Mouse (Mus musculus): Measurements from ENCODE around the gene Rhox4a2. TPM values are rescaled to one million over a fixed set of nuclear protein-coding genes. Genes with fewer than 3 reads are reported as not detected.

Gene Rhox4a2
- not detected for polyA plus RNA-seq (2017; shearing (Covaris generic))

DNA sequence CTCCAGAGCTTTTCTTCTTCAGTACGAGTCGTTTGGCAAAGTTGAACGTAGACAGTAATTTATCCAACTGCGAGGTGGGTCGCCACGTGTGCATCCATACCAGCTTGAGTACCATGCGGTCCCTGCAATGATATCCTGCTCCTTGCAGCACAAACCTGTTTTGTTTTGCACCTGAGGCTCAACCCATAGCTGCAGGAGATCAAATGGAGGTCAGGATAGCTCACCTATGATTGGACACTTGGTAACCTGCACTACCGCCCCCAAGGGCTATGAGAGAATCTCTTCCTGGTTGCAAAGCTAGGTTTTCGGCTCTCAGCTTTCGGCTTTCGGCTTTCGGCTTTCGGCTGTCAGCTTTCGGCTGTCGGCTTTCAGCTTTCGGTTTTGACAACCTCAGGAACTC, at the start of gene Rhox4a2:
TSS of gene Rhox4a2 (plus strand) at position 301 of the 400 bp plus-strand sequence.

DNA sequence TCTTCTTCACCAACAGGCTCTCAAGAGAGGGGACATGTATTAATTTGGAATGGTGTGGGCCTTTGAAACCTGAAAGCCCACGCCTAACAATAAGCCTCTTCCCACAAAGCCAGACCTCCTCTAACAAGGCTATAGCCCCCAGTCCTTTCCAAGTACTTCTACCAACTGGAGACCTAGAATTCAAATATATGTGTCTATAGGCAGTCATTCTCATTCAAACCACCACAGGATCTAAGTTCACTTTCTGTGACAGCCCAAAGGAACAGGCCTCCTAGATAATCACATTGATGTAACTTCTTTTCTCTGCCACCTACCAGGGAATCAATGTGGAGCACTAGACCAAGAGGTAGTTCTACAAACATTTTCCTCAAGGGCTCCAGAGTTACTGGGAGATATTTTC, 10.9 kb upstream of the Rhox4a2 start, which contains the start of gene Rhox3a2:
TSS of gene Rhox3a2 (plus strand) at position 301 of the 400 bp plus-strand sequence.

DNA sequence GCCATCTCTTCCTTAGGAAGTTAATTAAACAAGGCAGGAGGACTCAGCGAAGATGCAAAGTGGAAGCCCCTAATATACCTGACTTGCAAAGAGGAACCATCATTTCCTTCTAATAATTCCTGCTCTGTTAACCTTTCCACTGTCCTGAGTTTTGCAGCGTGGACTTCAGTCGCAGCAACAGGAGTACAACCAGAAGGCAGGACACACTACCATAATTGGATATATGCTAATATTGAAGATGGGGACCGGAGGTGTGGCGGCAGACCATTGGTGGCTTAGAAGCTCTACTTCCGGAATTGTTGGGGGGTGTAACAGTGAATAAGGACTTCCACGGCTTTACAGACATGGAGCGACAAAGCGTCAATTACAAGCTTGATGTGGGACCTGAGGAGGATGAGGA, 21.1 kb downstream of the Rhox4a2 start, which contains the start of gene Rhox2b:
TSS of gene Rhox2b (plus strand) at position 301 of the 400 bp plus-strand sequence.

DNA sequence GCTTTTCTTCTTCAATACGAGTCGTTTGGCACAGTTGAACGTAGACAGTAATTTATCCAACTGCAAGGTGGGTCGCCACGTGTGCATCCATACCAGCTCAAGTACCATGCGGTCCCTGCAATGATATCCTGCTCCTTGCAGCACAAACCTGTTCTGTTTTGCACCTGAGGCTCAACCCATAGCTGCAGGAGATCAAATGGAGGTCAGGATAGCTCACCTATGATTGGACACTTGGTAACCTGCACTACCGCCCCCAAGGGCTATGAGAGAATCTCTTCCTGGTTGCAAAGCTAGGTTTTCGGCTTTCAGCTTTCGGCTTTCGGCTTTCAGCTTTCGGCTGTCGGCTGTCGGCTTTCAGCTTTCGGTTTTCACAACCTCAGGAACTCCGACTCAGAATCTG, 41.5 kb downstream of the Rhox4a2 start, which contains the start of gene Rhox4b:
TSS of gene Rhox4b (plus strand) at position 301 of the 400 bp plus-strand sequence.

Other genes with a start within 250 kb of the Rhox4a2 start
- 0.22 TPM for gene Akap14, start 222.0 kb upstream of the Rhox4a2 start, polyA plus RNA-seq (2017; shearing (Covaris generic))
- 231 TPM for gene Ndufa1, start 199.7 kb upstream of the Rhox4a2 start, polyA plus RNA-seq (2017; shearing (Covaris generic))
- gene Rnf113a1, start 199.6 kb upstream of the Rhox4a2 start, polyA plus RNA-seq (2017; shearing (Covaris generic)): 13.8 TPM
- not detected for gene Gm9, start 179.8 kb upstream of the Rhox4a2 start, polyA plus RNA-seq (2017; shearing (Covaris generic))
- not detected for gene Rhox1, start 168.6 kb upstream of the Rhox4a2 start, polyA plus RNA-seq (2017; shearing (Covaris generic))
- not detected for gene Rhox2a, start 145.9 kb upstream of the Rhox4a2 start, polyA plus RNA-seq (2017; shearing (Covaris generic))
- gene Rhox3a, start 140.9 kb upstream of the Rhox4a2 start, polyA plus RNA-seq (2017; shearing (Covaris generic)): not detected
- gene Rhox4a, start 125.5 kb upstream of the Rhox4a2 start, polyA plus RNA-seq (2017; shearing (Covaris generic)): 0.28 TPM
- not detected for gene Rhox3a2, start 10.8 kb upstream of the Rhox4a2 start, polyA plus RNA-seq (2017; shearing (Covaris generic))
- not detected for gene Rhox2b, start 21.2 kb downstream of the Rhox4a2 start, polyA plus RNA-seq (2017; shearing (Covaris generic))
- gene Rhox4b, start 41.6 kb downstream of the Rhox4a2 start, polyA plus RNA-seq (2017; shearing (Covaris generic)): 0.20 TPM
- not detected for gene Rhox2c, start 62.8 kb downstream of the Rhox4a2 start, polyA plus RNA-seq (2017; shearing (Covaris generic))
- not detected for gene Rhox3c, start 67.7 kb downstream of the Rhox4a2 start, polyA plus RNA-seq (2017; shearing (Covaris generic))
- gene Rhox4c, start 89.5 kb downstream of the Rhox4a2 start, polyA plus RNA-seq (2017; shearing (Covaris generic)): not detected
- gene Rhox2d, start 102.6 kb downstream of the Rhox4a2 start, polyA plus RNA-seq (2017; shearing (Covaris generic)): not detected
- not detected for gene Rhox4d, start 123.5 kb downstream of the Rhox4a2 start, polyA plus RNA-seq (2017; shearing (Covaris generic))
- not detected for gene Rhox2e, start 139.6 kb downstream of the Rhox4a2 start, polyA plus RNA-seq (2017; shearing (Covaris generic))
- gene Rhox3e, start 151.2 kb downstream of the Rhox4a2 start, polyA plus RNA-seq (2017; shearing (Covaris generic)): not detected
- not detected for gene Rhox4e, start 166.6 kb downstream of the Rhox4a2 start, polyA plus RNA-seq (2017; shearing (Covaris generic))
- not detected for gene Rhox2f, start 180.6 kb downstream of the Rhox4a2 start, polyA plus RNA-seq (2017; shearing (Covaris generic))
- not detected for gene Rhox3f, start 190.1 kb downstream of the Rhox4a2 start, polyA plus RNA-seq (2017; shearing (Covaris generic))
- gene Rhox4f, start 216.9 kb downstream of the Rhox4a2 start, polyA plus RNA-seq (2017; shearing (Covaris generic)): not detected
- not detected for gene Rhox3g, start 237.8 kb downstream of the Rhox4a2 start, polyA plus RNA-seq (2017; shearing (Covaris generic))